Mouse (Mus musculus): ENCODE results near the gene Aunip. TPM values are rescaled to one million over a fixed set of nuclear protein-coding genes. Genes with fewer than 3 reads are reported as not detected.

Gene Aunip
- total RNA-seq, 2 experiments from 2014 or later: 0.60 to 1.1 TPM

- DNase-seq: no peak
- intact Hi-C loops (cut with DNase I): no loop called here
Measured at GRCm38 (mm10) chr4:134511730-134512129, 931 bp downstream of the Aunip start.

GRCm38 (mm10) chr4:134512798-134513197, 2.0 kb downstream of the Aunip start:
- DNase-seq: peak; percentile 80 to 86

GRCm38 (mm10) chr4:134514309-134514930, 3.6 kb downstream of the Aunip start:
- intact Hi-C loops (cut with DNase I): no loop called here
- no peak for DNase-seq

More at GRCm38 (mm10) chr4:134512798-134513197, 2.0 kb downstream of the Aunip start:
- intact Hi-C loops (cut with DNase I): no loop called here

- peak in 1 of 2 experiments; percentile 8 for DNase-seq
- intact Hi-C loops (cut with DNase I): loop anchor here (2.0 kb wide), 1 partner anchor 17 kb away; no protein-coding TSS in a partner anchor
Measured at GRCm38 (mm10) chr4:134515614-134516013, 4.8 kb downstream of the Aunip start.

GRCm38 (mm10) chr4:134516981-134517380, 6.2 kb downstream of the Aunip start:
- peak; percentile 72 to 79 for DNase-seq
- intact Hi-C loops (cut with DNase I): loop anchor here (2.0 kb wide), 1 partner anchor 16 kb away; no protein-coding TSS in a partner anchor

GRCm38 (mm10) chr4:134517719-134518118, 6.9 kb downstream of the Aunip start:
- intact Hi-C loops (cut with DNase I): loop anchor here (2.0 kb wide), 1 partner anchor 15 kb away; no protein-coding TSS in a partner anchor
- DNase-seq: peak in 1 of 2 experiments; percentile 15

- intact Hi-C loops (cut with DNase I): no loop called here
- DNase-seq: no peak
Measured at GRCm38 (mm10) chr4:134518541-134518940, 7.7 kb downstream of the Aunip start.

- no peak for DNase-seq
- intact Hi-C loops (cut with DNase I): no loop called here
Measured at GRCm38 (mm10) chr4:134519281-134519680, 8.5 kb downstream of the Aunip start.

GRCm38 (mm10) chr4:134523447-134523846, 12.6 kb downstream of the Aunip start:
- DNase-seq: no peak
- intact Hi-C loops (cut with DNase I): no loop called here

- no peak for DNase-seq
- intact Hi-C loops (cut with DNase I): no loop called here
Measured at GRCm38 (mm10) chr4:134525806-134526205, 15.0 kb downstream of the Aunip start.

GRCm38 (mm10) chr4:134526220-134526619, 15.4 kb downstream of the Aunip start:
- no peak for DNase-seq
- intact Hi-C loops (cut with DNase I): no loop called here

GRCm38 (mm10) chr4:134532928-134533327, 22.1 kb downstream of the Aunip start:
- intact Hi-C loops (cut with DNase I): loop anchor here (2.0 kb wide), 1 partner anchor 16 kb away; no protein-coding TSS in a partner anchor
- no peak for DNase-seq

GRCm38 (mm10) chr4:134533421-134533820, 22.6 kb downstream of the Aunip start:
- intact Hi-C loops (cut with DNase I): loop anchor here (2.0 kb wide), 1 partner anchor 17 kb away; no protein-coding TSS in a partner anchor
- no peak for DNase-seq

GRCm38 (mm10) chr4:134534124-134534886, 23.5 kb downstream of the Aunip start:
- peak; percentile 78 to 82 for DNase-seq
- intact Hi-C loops (cut with DNase I): no loop called here

GRCm38 (mm10) chr4:134534932-134535786, 24.4 kb downstream of the Aunip start, which contains the start of gene Mtfr1l:
Gene Mtfr1l, minus strand, starts transcription at chr4:134535387.
- DNase-seq: peak; percentile 98 to 99
- intact Hi-C loops (cut with DNase I): no loop called here

- DNase-seq: no peak
- intact Hi-C loops (cut with DNase I): no loop called here
Measured at GRCm38 (mm10) chr4:134535787-134536151, 25.0 kb downstream of the Aunip start.

- intact Hi-C loops (cut with DNase I): no loop called here
Measured at GRCm38 (mm10) chr4:134538997-134539580, 28.3 kb downstream of the Aunip start.

GRCm38 (mm10) chr4:134542726-134543125, 31.9 kb downstream of the Aunip start:
- intact Hi-C loops (cut with DNase I): loop anchor here (1.0 to 5.0 kb wide), 3 partner anchors 172 to 340 kb away; no protein-coding TSS in a partner anchor
- no peak for DNase-seq

More at GRCm38 (mm10) chr4:134538997-134539580, 28.3 kb downstream of the Aunip start:
- DNase-seq: no peak

GRCm38 (mm10) chr4:134543261-134543660, 32.5 kb downstream of the Aunip start:
- DNase-seq: peak; percentile 94 to 98
- intact Hi-C loops (cut with DNase I): loop anchor here (1.0 to 5.0 kb wide), 3 partner anchors 171 to 339 kb away; no protein-coding TSS in a partner anchor
